Mouse (Mus musculus) liver, postnatal 0 days (tissue): ENCODE results near the gene Il4i1.

ENCODE experiments used
- CTCF ChIP-seq: sonication (generic); IDR thresholded peaks from 2 replicates; pipeline ENCODE4 v1.5.1; 2016; ENCODE audit warnings: antibody characterized with exemption, low read depth
- EP300 ChIP-seq: IDR thresholded peaks from 2 replicates; pipeline ENCODE4 v1.6.1; 2016; ENCODE audit warnings: antibody characterized with exemption, low read depth, mild to moderate bottlenecking

GRCm38 (mm10) chr7:44812651-44813325 is 3.4 kb upstream of the Il4i1 start:
- TF ChIP-seq CTCF (no peak), EP300 (no peak)
